In genomic region chr5:115438667-115439066, GRCm38 (mm10) we compare ENCODE assay signal across 14 mouse cellular contexts. TPM values are rescaled to one million over a fixed set of nuclear protein-coding genes. Genes with fewer than 3 reads are reported as not detected.
DNase-seq lines count a peak whose midpoint lies in the region; ATAC-seq and TF ChIP-seq lines count a peak whose summit lies in the region.
"Had no signal": no experiment of that assay in that cellular context is flagged by ENCODE, and none has a peak within 500 bp of the region (broad histone marks: within the 10 kb centered on the region; RNA-seq: fewer than 3 reads in every experiment).

No protein-coding gene starts in this region.

- H3K4me3 ChIP-seq in kidney, embryonic 16.5 days (ENCODE audit: low read length): no peak overlapping the region
- H3K4me3 ChIP-seq in forebrain, embryonic 12.5 days (replicated peaks): peak overlapping the region; percentile 100
- no peak overlapping the region for H3K4me3 ChIP-seq in hindbrain, postnatal 0 days (ENCODE audit: low read length)
- H3K4me3 ChIP-seq in neural tube, embryonic 15.5 days (replicated peaks): no peak overlapping the region
- H3K4me3 ChIP-seq: heart, embryonic 13.5 days had no signal

- no peak for TF ChIP-seq CTCF in hindbrain, postnatal 0 days (IDR thresholded peaks at IDR 0.05; ENCODE audit: low read depth)

- no peak overlapping the region for H3K27ac ChIP-seq in kidney, embryonic 16.5 days (ENCODE audit: low read length)
- peak overlapping the region; percentile 100 for H3K27ac ChIP-seq in forebrain, embryonic 12.5 days
- H3K27ac ChIP-seq in hindbrain, postnatal 0 days: 0 out of 2 replicates have a peak overlapping the region, but pooled peaks have one; percentile 98
- H3K27ac ChIP-seq in neural tube, embryonic 15.5 days (replicated peaks): peak overlapping the region; percentile 98; the same call in 1 of the 2 replicates
- H3K27ac ChIP-seq: heart, embryonic 13.5 days had no signal

- H3K36me3 ChIP-seq in kidney, embryonic 16.5 days (ENCODE audit: insufficient read depth, low read length): peaks cover 19% of the 10 kb centered on the region
- H3K36me3 ChIP-seq in forebrain, embryonic 12.5 days (replicated peaks): peaks cover 86% of the 10 kb centered on the region
- H3K36me3 ChIP-seq in hindbrain, postnatal 0 days (ENCODE audit: insufficient read depth, low read length): no peaks in the 10 kb centered on the region
- H3K36me3 ChIP-seq in neural tube, embryonic 15.5 days: peaks cover 33% of the 10 kb centered on the region

- no peaks in the 10 kb centered on the region for H3K27me3 ChIP-seq in kidney, embryonic 16.5 days (ENCODE audit: insufficient read depth, low read length)
- no peaks in the 10 kb centered on the region for H3K27me3 ChIP-seq in forebrain, embryonic 12.5 days
- no peaks in the 10 kb centered on the region for H3K27me3 ChIP-seq in hindbrain, postnatal 0 days (ENCODE audit: insufficient read depth, low read length)
- H3K27me3 ChIP-seq in neural tube, embryonic 15.5 days (replicated peaks): no peaks in the 10 kb centered on the region

- 27% methylated on average over 7 of the region's 7 CpGs for WGBS in kidney, embryonic 16.5 days
- 28% methylated on average over 7 of the region's 7 CpGs for WGBS in forebrain, embryonic 12.5 days
- 21% methylated on average over 6 of the region's 7 CpGs for WGBS in hindbrain, postnatal 0 days
- 28% methylated on average over 7 of the region's 7 CpGs for WGBS in neural tube, embryonic 15.5 days

- no peak overlapping the region for H3K4me2 ChIP-seq in kidney, embryonic 16.5 days (replicated peaks; ENCODE audit: low read depth, low read length)
- peak overlapping the region; percentile 98 for H3K4me2 ChIP-seq in forebrain, embryonic 12.5 days
- H3K4me2 ChIP-seq in hindbrain, postnatal 0 days (ENCODE audit: low read depth, low read length): no peak overlapping the region
- no peak overlapping the region for H3K4me2 ChIP-seq in neural tube, embryonic 15.5 days
- H3K4me2 ChIP-seq: heart, embryonic 13.5 days had no signal

- 0 out of 2 replicates have a peak overlapping the region, but pooled peaks have one; percentile 14 for H3K9ac ChIP-seq in kidney, embryonic 16.5 days (replicated peaks; ENCODE audit: low read length)
- H3K9ac ChIP-seq in forebrain, embryonic 12.5 days: peak overlapping the region; percentile 100
- H3K9ac ChIP-seq in hindbrain, postnatal 0 days (replicated peaks; ENCODE audit: low read length): no peak overlapping the region
- no peak overlapping the region for H3K9ac ChIP-seq in neural tube, embryonic 15.5 days (replicated peaks)
- H3K9ac ChIP-seq: heart, embryonic 13.5 days had no signal

- no peak for DNase-seq in kidney, postnatal 10 days
- peak; percentile 12 for DNase-seq in hindbrain, postnatal 0 days (ENCODE audit: low spot score)
- no peak for DNase-seq in liver
- no peak for DNase-seq in c-Kit-positive CD71-positive TER-119-positive erythroid progenitor cells, embryonic 14.5 days (ENCODE audit: low spot score)
- DNase-seq in right cerebral cortex, postnatal 10 days (ENCODE audit: low spot score in 2 of 2): no peak
- DNase-seq: right cerebral cortex, adult 18-20 months had no signal

- ATAC-seq in kidney, embryonic 16.5 days (ENCODE audit: low FRiP score, low TSS enrichment): no peak
- ATAC-seq in forebrain, embryonic 12.5 days (ENCODE audit: low FRiP score): no peak
- no peak for ATAC-seq in hindbrain, postnatal 0 days
- no peak for ATAC-seq in neural tube, embryonic 15.5 days (ENCODE audit: low FRiP score)
- ATAC-seq: lung, postnatal 0 days had no signal

- peaks cover 56% of the 10 kb centered on the region for H3K4me1 ChIP-seq in kidney, embryonic 16.5 days (ENCODE audit: insufficient read depth, low read length)
- peaks cover 82% of the 10 kb centered on the region for H3K4me1 ChIP-seq in forebrain, embryonic 12.5 days
- H3K4me1 ChIP-seq in hindbrain, postnatal 0 days (ENCODE audit: insufficient read depth, low read length): peaks cover 44% of the 10 kb centered on the region
- H3K4me1 ChIP-seq in neural tube, embryonic 15.5 days: peaks cover 59% of the 10 kb centered on the region

- H3K9me3 ChIP-seq in kidney, embryonic 16.5 days (ENCODE audit: low read length): no peaks in the 10 kb centered on the region
- no peaks in the 10 kb centered on the region for H3K9me3 ChIP-seq in forebrain, embryonic 12.5 days
- no peaks in the 10 kb centered on the region for H3K9me3 ChIP-seq in hindbrain, postnatal 0 days (ENCODE audit: low read length)
- H3K9me3 ChIP-seq in neural tube, embryonic 15.5 days (replicated peaks): no peaks in the 10 kb centered on the region
- H3K9me3 ChIP-seq: heart, embryonic 13.5 days had no signal

RNA-seq across cellular contexts. Expression of gene Msi1, which starts 9.3 kb away (rescaled TPM):
- 12.1 and 14.1 TPM in 2 replicates for polyA plus RNA-seq in kidney, embryonic 16.5 days (2015; fragmentation: Nextera tagmentation; extraction: Ambion mirVana)
- 161 and 182 TPM in 2 replicates for polyA plus RNA-seq in forebrain, embryonic 12.5 days (2016; fragmentation: Nextera tagmentation; extraction: Ambion mirVana)
- 75.9 and 88.1 TPM in 2 replicates for total RNA-seq in hindbrain, postnatal 0 days (2014; rRNA removed)
- 45.1 and 46.2 TPM in 2 replicates for polyA plus RNA-seq in hindbrain, postnatal 0 days (2015; fragmentation: Nextera tagmentation; extraction: Ambion mirVana)
- polyA plus RNA-seq in neural tube, embryonic 15.5 days (2015; fragmentation: Nextera tagmentation; extraction: Ambion mirVana): 29.4 and 37.9 TPM in 2 replicates
- total RNA-seq: common myeloid progenitor, adult 5-6 weeks; monocyte, adult 5-6 weeks had no signal

RNA-seq across cellular contexts. Expression of gene Pla2g1b, which starts 27.4 kb away (rescaled TPM):
- polyA plus RNA-seq in kidney, embryonic 16.5 days (2015; fragmentation: Nextera tagmentation; extraction: Ambion mirVana): 0.94 and 2.1 TPM in 2 replicates
- polyA plus RNA-seq in forebrain, embryonic 12.5 days (2016; fragmentation: Nextera tagmentation; extraction: Ambion mirVana): not detected in 2 replicates
- total RNA-seq in hindbrain, postnatal 0 days (2014; rRNA removed): not detected in 2 replicates
- polyA plus RNA-seq in hindbrain, postnatal 0 days (2015; fragmentation: Nextera tagmentation; extraction: Ambion mirVana): not detected in 2 replicates
- polyA plus RNA-seq in neural tube, embryonic 15.5 days (2015; fragmentation: Nextera tagmentation; extraction: Ambion mirVana): 0.81 and 1.1 TPM in 2 replicates
- total RNA-seq: common myeloid progenitor, adult 5-6 weeks; monocyte, adult 5-6 weeks had no signal
- polyA plus RNA-seq: limb, embryonic 14.5 days had no signal

RNA-seq across cellular contexts. Expression of gene Sirt4, which starts 45.9 kb away (rescaled TPM):
- polyA plus RNA-seq in kidney, embryonic 16.5 days (2015; fragmentation: Nextera tagmentation; extraction: Ambion mirVana): 27.3 and 27.5 TPM in 2 replicates
- polyA plus RNA-seq in forebrain, embryonic 12.5 days (2016; fragmentation: Nextera tagmentation; extraction: Ambion mirVana): 20.0 and 23.2 TPM in 2 replicates
- total RNA-seq in hindbrain, postnatal 0 days (2014; rRNA removed): 25.8 and 33.7 TPM in 2 replicates
- polyA plus RNA-seq in hindbrain, postnatal 0 days (2015; fragmentation: Nextera tagmentation; extraction: Ambion mirVana): 20.2 and 21.8 TPM in 2 replicates
- 31.0 and 37.1 TPM in 2 replicates for polyA plus RNA-seq in neural tube, embryonic 15.5 days (2015; fragmentation: Nextera tagmentation; extraction: Ambion mirVana)

Comparison
In these comparisons a context has a peak if more than half of its experiments do, and no peak if none do; other contexts are left out.
1. H3K9ac ChIP-seq: peak in kidney, embryonic 16.5 days (single experiment) and forebrain, embryonic 12.5 days (single experiment); none in hindbrain, postnatal 0 days (single experiment) and neural tube, embryonic 15.5 days (single experiment).